Mouse (Mus musculus) midbrain, embryonic 13.5 days (tissue): ENCODE data around the gene Extl1. TPM values are rescaled to one million over a fixed set of nuclear protein-coding genes. Genes with fewer than 3 reads are reported as not detected.
A peak's percentile ranks its signal among the peaks of the same experiment; 100 is the strongest.
"Not testable (repeated sequence)": the region's sequence is repeated elsewhere in the genome, so short reads cannot be mapped to it uniquely, and the experiment has no call there.

Source experiments
- ATAC-seq: fragments of 200-750 bp; cut with Nextera tagmentation; 2 replicates; pipeline ENCODE4 v1.8.0; 2017; ENCODE audit warnings: mild to moderate bottlenecking, moderate TSS enrichment, moderate library complexity
- H3K27ac ChIP-seq: fragments of 300-500 bp; sonication (generic); 2 replicates; pipeline ENCODE4 v1.5.1; 2015; ENCODE audit warnings: inconsistent platforms, mild to moderate bottlenecking, moderate library complexity
- H3K27me3 ChIP-seq: fragments of 300-500 bp; sonication (generic); 2 replicates; pipeline ENCODE4 v1.6.1; 2015; ENCODE audit warnings: mild to moderate bottlenecking, inconsistent platforms
- H3K36me3 ChIP-seq: fragments of 300-500 bp; sonication (generic); 2 replicates; pipeline ENCODE4 v1.6.1; 2015; ENCODE audit warnings: mild to moderate bottlenecking, inconsistent platforms
- H3K4me1 ChIP-seq: fragments of 300-500 bp; sonication (generic); replicated peaks from 2 replicates; pipeline ENCODE4 v1.6.1; 2015; ENCODE audit warnings: inconsistent platforms
- H3K4me2 ChIP-seq: fragments of 300-500 bp; sonication (generic); replicated peaks from 2 replicates; pipeline ENCODE4 v1.6.1; 2015; ENCODE audit warnings: moderate library complexity, mild to moderate bottlenecking, inconsistent platforms
- H3K4me3 ChIP-seq: fragments of 300-500 bp; sonication (generic); replicated peaks from 2 replicates; pipeline ENCODE4 v1.5.1; 2015; ENCODE audit warnings: mild to moderate bottlenecking, inconsistent platforms
- H3K9ac ChIP-seq: fragments of 300-500 bp; sonication (generic); replicated peaks from 2 replicates; pipeline ENCODE4 v1.6.1; 2015; ENCODE audit warnings: mild to moderate bottlenecking, inconsistent platforms
- H3K9me3 ChIP-seq: fragments of 300-500 bp; sonication (generic); 2 replicates; pipeline ENCODE4 v1.6.1; 2016; ENCODE audit warnings: mild to moderate bottlenecking, inconsistent platforms
- WGBS: fragments of 180-500 bp; shearing (Covaris S2); methylation state at CpG from one replicate; pipeline ENCODE4 v1.1.7; 2015; 5-methylcytosine and 5-hydroxymethylcytosine counted together
- polyA plus RNA-seq: library from polyadenylated mRNA; unstranded; fragments of >200 nt; fragmentation: Nextera tagmentation; extraction: Ambion mirVana; gene quantifications from 2 replicates; pipeline ENCODE4 v1.2.1, GENCODE M21; 2015

Extl1 gene
- polyA plus RNA-seq, 1 experiment from 2014 or later: 0.16 TPM

- WGBS: 90% methylated on average over 15 of the region's 15 CpGs
- ATAC-seq: no peak
Observed at GRCm38 (mm10) chr4:134345802-134346201, 37.8 kb downstream of the Extl1 start.

DNA sequence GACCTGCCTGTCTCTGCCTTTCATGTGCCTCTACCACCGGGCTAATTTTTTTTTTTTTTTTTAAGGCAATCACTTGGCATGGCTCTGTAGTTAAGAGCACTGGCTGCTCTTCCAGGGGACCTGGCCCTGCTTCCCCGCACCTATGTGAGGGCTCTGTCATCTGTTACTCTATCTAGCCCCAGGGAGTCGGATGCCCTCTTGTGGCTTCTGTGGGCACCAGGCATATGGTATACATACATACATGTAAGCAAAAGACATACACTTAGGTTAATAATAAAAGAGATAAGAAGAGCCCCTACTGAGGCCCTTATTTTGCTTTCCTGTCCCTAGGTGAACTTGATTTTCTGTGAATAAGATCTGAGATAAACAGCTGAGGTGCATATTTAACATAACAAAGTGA lies 39.0 kb downstream of the Extl1 start:
- no peak for ATAC-seq
- Histone ChIP-seq H3K36me3 (no peaks in the 10 kb centered on the region), H3K9me3 (no peaks in the 10 kb centered on the region), H3K4me2 (no peak overlapping the region), H3K9ac (no peak overlapping the region), H3K4me1 (peaks cover 9% of the 10 kb centered on the region), H3K4me3 (no peak overlapping the region), H3K27me3 (peaks cover 52% of the 10 kb centered on the region), H3K27ac (no peak overlapping the region)
- WGBS: 52% methylated on average over 3 of the region's 3 CpGs

More at GRCm38 (mm10) chr4:134345802-134346201, 37.8 kb downstream of the Extl1 start:
- Histone ChIP-seq H3K27ac (no peak overlapping the region), H3K9me3 (no peaks in the 10 kb centered on the region), H3K4me1 (peaks cover 9% of the 10 kb centered on the region), H3K27me3 (peaks cover 45% of the 10 kb centered on the region), H3K36me3 (no peaks in the 10 kb centered on the region), H3K9ac (no peak overlapping the region), H3K4me3 (no peak overlapping the region), H3K4me2 (no peak overlapping the region)

DNA sequence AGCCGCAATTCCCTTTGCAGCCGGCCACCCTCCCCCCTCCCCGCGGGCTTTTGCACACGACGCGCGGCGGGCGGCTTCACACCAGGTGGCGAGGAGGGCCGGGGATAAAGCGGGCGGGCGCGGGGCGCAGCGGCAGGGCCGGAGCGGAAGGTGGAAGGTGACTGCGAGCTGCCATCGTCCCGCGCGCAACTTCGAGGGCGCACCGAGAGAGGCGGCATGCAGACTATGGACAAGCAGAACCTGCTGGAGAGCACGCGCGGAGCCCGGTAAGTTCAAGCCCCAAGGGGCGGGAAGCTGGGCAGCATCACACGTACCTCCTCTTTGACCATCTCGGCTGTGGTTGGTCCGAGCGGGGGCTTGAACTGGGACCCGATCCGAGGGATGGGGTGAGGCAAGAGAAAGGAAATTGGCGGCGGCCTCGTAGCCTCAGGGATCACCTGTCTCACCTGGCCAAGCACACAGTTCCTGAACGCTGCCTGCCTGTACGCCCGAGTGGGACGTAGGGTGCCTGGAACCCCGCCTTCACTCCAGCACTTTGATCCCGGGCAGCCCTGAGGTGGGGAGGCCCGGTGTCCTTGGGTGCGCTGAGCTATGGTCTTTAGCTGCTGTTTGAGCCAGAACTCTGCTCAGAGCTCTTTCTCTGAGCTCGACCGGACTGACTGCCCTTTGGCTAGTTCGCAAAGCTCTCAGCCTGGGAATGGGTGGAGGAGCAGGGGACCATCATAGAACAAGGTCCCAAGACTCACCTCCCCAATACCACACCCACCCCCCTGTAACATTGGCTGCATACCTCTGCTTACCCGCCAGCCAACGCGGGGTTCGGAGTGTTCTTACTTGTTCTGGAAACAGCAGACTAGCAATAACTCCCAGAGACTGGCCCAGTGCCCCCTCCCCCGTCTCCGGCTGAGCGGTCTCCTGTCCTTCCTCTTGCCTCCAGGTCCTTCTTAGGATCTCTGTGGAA lies 40.3 kb downstream of the Extl1 start, which contains the start of gene Slc30a2:
TSS of gene Slc30a2 (plus strand) at position 111 of the 961 bp plus-strand sequence.
- no peak for ATAC-seq
- H3K27me3 ChIP-seq: peaks cover 52% of the 10 kb centered on the region
- peak within 1 kb of the TSS; percentile 42 for H3K4me2 ChIP-seq
- H3K4me1 ChIP-seq: peaks cover 9% of the 10 kb centered on the region
- 3% methylated on average over 55 of the region's 61 CpGs for WGBS
- no peak within 1 kb of the TSS for H3K27ac ChIP-seq
- H3K9ac ChIP-seq: 0 out of 2 replicates have a peak within 1 kb of the TSS, but pooled peaks have one; percentile 37
- no peaks in the 10 kb centered on the region for H3K9me3 ChIP-seq
- no peaks in the 10 kb centered on the region for H3K36me3 ChIP-seq
- H3K4me3 ChIP-seq: peak within 1 kb of the TSS; percentile 25

DNA sequence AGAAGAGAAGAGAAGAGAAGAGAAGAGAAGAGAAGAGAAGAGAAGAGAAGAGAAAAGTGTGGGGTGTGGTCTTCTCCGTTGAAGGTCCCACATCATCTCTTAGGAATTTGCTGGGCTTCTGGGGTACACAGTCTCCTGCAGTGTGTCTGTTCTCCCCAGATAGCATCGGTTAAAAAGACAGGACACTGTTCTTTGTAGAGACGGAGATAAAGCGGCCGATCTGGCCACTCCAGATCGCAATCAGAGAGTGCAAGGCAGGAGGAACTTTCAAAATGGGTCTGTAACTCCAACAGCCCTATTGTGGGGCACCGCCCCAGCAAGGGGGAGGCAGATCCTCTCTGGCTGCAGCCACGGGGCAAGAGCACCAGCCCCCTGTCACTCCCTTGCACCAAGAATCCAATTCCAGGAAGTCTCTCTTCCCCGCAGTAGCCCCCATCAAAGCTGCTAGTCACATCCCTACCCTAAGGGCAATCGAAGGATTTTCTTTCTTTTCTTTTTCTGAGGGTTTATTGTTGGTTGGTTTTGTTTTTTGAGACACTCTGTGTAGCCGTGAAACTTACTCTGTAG lies 41.4 kb downstream of the Extl1 start:
- H3K9me3 ChIP-seq: no peaks in the 10 kb centered on the region
- no peak for ATAC-seq
- peaks cover 9% of the 10 kb centered on the region for H3K4me1 ChIP-seq
- no peak overlapping the region for H3K9ac ChIP-seq
- H3K36me3 ChIP-seq: no peaks in the 10 kb centered on the region
- H3K27me3 ChIP-seq: peaks cover 52% of the 10 kb centered on the region
- H3K27ac ChIP-seq: no peak overlapping the region
- no peak overlapping the region for H3K4me2 ChIP-seq
- H3K4me3 ChIP-seq: no peak overlapping the region
- 43% methylated on average over 11 of the region's 11 CpGs for WGBS

DNA sequence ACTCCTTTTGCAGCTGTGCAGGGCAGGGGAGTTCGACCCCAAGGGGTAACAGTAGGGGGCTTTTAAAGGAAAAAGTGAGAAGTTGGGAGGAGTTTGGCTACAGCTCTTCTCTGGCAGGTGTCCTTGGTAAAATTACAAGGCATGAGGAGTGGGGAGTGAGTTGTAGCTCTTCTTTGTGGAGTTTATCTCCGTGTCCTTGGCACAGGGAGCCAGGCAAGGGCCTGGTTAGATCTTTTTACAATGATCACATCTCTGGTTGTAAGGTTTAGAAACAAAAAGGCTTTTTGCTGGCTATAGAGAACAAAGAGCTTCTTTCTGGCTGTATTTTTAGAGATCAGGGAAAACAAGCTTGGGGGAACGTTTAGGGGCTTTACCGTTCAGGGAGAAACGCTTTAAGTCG lies 42.4 kb downstream of the Extl1 start:
- H3K27me3 ChIP-seq: peaks cover 52% of the 10 kb centered on the region
- 70% methylated on average over 6 of the region's 6 CpGs for WGBS
- not testable (repeated sequence) for ATAC-seq, H3K9me3 ChIP-seq, H3K4me1 ChIP-seq, H3K4me3 ChIP-seq, H3K4me2 ChIP-seq, H3K36me3 ChIP-seq, H3K27ac ChIP-seq, H3K9ac ChIP-seq

DNA sequence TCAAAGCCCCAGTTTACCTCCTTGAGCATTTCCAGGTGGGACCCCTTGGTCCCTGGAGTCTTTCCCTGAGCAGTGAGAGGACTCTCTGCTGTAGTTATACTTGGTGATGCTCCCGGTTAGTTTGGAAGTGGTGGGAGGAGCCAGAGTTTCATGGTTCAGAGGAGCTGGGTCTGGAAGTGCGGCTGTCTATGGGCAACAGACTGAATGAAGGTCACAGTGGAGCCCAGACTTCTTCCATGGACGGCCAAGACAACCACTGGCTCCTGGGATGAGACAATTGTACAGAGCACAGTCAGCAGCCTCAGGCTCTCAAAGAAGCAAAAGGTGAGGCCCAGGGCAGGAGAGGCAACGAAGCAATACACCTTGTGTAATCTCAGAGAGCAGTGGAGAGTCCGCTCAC lies 53.4 kb downstream of the Extl1 start:
- 63% methylated on average over 5 of the region's 5 CpGs for WGBS
- no peak overlapping the region for H3K9ac ChIP-seq
- H3K27ac ChIP-seq: no peak overlapping the region
- H3K9me3 ChIP-seq: no peaks in the 10 kb centered on the region; the same call in 1 of the 2 replicates
- no peak overlapping the region for H3K4me3 ChIP-seq
- H3K27me3 ChIP-seq: 0 out of 2 replicates have a peak, but pooled peaks cover 3% of the 10 kb centered on the region
- no peaks in the 10 kb centered on the region for H3K4me1 ChIP-seq
- no peaks in the 10 kb centered on the region for H3K36me3 ChIP-seq
- no peak overlapping the region for H3K4me2 ChIP-seq
- no peak for ATAC-seq

DNA sequence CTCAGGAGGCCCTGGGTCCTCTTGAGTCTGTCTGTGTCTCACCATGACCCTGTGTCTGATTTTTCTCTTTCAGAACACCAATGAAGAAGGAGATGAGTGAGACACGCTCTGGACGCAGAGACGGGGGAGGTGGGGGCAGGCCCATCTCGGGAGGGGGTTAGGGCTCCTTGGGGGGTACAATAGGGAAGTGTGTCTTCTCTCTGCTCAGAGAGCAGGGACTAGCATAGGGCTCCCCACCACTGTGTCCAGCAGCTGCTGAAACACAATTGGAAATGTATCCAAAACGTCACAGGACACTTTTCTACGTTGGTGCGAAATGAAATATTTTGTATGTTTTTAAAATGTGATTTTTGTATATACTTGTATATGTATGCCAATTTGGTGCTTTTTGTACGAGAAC lies 54.8 kb downstream of the Extl1 start:
- H3K27me3 ChIP-seq: 0 out of 2 replicates have a peak, but pooled peaks cover 3% of the 10 kb centered on the region
- no peak overlapping the region for H3K4me3 ChIP-seq
- H3K27ac ChIP-seq: no peak overlapping the region
- no peaks in the 10 kb centered on the region for H3K36me3 ChIP-seq
- no peak overlapping the region for H3K9ac ChIP-seq
- no peak for ATAC-seq
- no peak overlapping the region for H3K4me2 ChIP-seq
- WGBS: 84% methylated on average over 8 of the region's 8 CpGs
- H3K9me3 ChIP-seq: no peaks in the 10 kb centered on the region; the same call in 1 of the 2 replicates
- H3K4me1 ChIP-seq: no peaks in the 10 kb centered on the region

DNA sequence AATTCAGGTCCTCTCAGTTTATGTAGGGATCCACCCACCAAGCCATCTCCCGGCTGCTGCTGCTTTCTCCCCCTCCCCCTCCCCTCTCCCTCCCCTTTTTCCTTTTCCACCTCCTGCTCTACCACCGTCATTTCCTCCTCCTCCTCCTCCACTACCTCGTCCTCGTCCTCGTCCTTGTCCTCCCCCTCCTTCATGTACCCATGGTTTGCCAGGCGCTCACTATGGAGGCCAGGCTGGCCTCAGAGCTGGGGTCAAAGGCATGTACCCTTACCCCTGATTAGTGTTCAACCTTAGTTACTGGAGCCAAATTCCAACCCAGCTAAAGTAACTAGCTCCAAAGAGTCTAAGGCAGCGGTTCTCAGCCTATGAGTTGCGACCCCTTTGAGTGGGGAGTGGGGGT lies 55.5 kb downstream of the Extl1 start:
- Histone ChIP-seq H3K4me3 (no peak overlapping the region), H3K4me2 (no peak overlapping the region), H3K27me3 (0 out of 2 replicates have a peak, but pooled peaks cover 3% of the 10 kb centered on the region), H3K27ac (no peak overlapping the region), H3K9ac (no peak overlapping the region), H3K4me1 (no peaks in the 10 kb centered on the region), H3K9me3 (no peaks in the 10 kb centered on the region; the same call in 1 of the 2 replicates), H3K36me3 (no peaks in the 10 kb centered on the region)
- WGBS: 67% methylated on average over 8 of the region's 8 CpGs
- ATAC-seq: no peak

- H3K4me1 ChIP-seq: no peaks in the 10 kb centered on the region
- no peak for ATAC-seq
- H3K36me3 ChIP-seq: no peaks in the 10 kb centered on the region
- H3K4me2 ChIP-seq: no peak overlapping the region
- 59% methylated on average over 5 of the region's 5 CpGs for WGBS
- 0 out of 2 replicates have a peak, but pooled peaks cover 3% of the 10 kb centered on the region for H3K27me3 ChIP-seq
- no peak overlapping the region for H3K4me3 ChIP-seq
- no peak overlapping the region for H3K27ac ChIP-seq
- H3K9me3 ChIP-seq: no peaks in the 10 kb centered on the region; the same call in 1 of the 2 replicates
- H3K9ac ChIP-seq: no peak overlapping the region
Observed at GRCm38 (mm10) chr4:134326859-134327530, 56.7 kb downstream of the Extl1 start.

- Histone ChIP-seq H3K4me1 (no peaks in the 10 kb centered on the region), H3K27ac (no peak overlapping the region), H3K4me3 (no peak overlapping the region), H3K9me3 (no peaks in the 10 kb centered on the region), H3K9ac (no peak overlapping the region), H3K4me2 (no peak overlapping the region), H3K36me3 (no peaks in the 10 kb centered on the region), H3K27me3 (no peaks in the 10 kb centered on the region)
- WGBS: 73% methylated on average over 5 of the region's 5 CpGs
- ATAC-seq: no peak
Observed at GRCm38 (mm10) chr4:134324655-134325054, 59.0 kb downstream of the Extl1 start.

DNA sequence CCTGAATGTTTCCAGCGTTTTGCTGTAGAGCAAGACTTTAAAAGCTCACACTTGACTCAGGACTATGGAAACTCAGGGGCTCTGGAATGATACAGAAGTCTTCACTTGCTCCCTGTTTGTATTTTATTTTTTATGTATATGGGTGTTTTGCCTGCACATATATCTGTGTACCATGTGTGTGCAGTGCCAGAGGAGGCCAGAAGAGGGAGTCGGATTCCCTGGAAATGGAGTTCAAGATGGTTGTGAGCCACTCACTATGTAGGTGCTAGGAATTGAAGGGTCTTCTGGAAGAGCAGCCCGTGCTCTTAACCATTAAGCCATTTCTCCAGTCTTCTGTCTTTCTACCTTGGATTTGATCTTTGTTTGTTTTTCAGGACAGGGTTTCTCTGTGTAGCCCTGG lies 62.1 kb downstream of the Extl1 start:
- ATAC-seq: no peak
- no peak overlapping the region for H3K27ac ChIP-seq
- no peaks in the 10 kb centered on the region for H3K27me3 ChIP-seq
- H3K4me3 ChIP-seq: no peak overlapping the region
- H3K9ac ChIP-seq: no peak overlapping the region
- no peaks in the 10 kb centered on the region for H3K36me3 ChIP-seq
- 68% methylated on average over 3 of the region's 3 CpGs for WGBS
- no peaks in the 10 kb centered on the region for H3K9me3 ChIP-seq
- H3K4me1 ChIP-seq: no peaks in the 10 kb centered on the region
- no peak overlapping the region for H3K4me2 ChIP-seq

GRCm38 (mm10) chr4:134319674-134320073 lies 64.0 kb downstream of the Extl1 start:
- no peaks in the 10 kb centered on the region for H3K4me1 ChIP-seq
- H3K9ac ChIP-seq: no peak overlapping the region
- H3K4me2 ChIP-seq: no peak overlapping the region
- no peaks in the 10 kb centered on the region for H3K9me3 ChIP-seq
- no peak for ATAC-seq
- no peaks in the 10 kb centered on the region for H3K27me3 ChIP-seq
- H3K4me3 ChIP-seq: no peak overlapping the region
- no peaks in the 10 kb centered on the region for H3K36me3 ChIP-seq
- H3K27ac ChIP-seq: no peak overlapping the region
- 85% methylated on average over 5 of the region's 5 CpGs for WGBS
